Mouse (Mus musculus) megakaryocyte, embryonic 14.5 days (primary cell): Measurements from ENCODE around the gene Fgfr1op2. TPM values are rescaled to one million over a fixed set of nuclear protein-coding genes. Genes with fewer than 3 reads are reported as not detected.

Experiments used
- H3K27me3 ChIP-seq: replicated peaks from 2 replicates; pipeline ENCODE3; 2012; ENCODE audit warnings: inconsistent platforms
- H3K36me3 ChIP-seq: replicated peaks from 2 replicates; pipeline ENCODE3; 2012; ENCODE audit warnings: low read length, inconsistent platforms, mixed read lengths
- H3K4me1 ChIP-seq: 2 replicates; pipeline ENCODE4 v1.6.1; 2012; ENCODE audit warnings: inconsistent platforms
- H3K4me3 ChIP-seq: replicated peaks from 2 replicates; pipeline ENCODE3; 2012; ENCODE audit warnings: moderate library complexity, mild to moderate bottlenecking, inconsistent platforms
- H3K9me3 ChIP-seq: 2 replicates; pipeline ENCODE4 v1.6.1; 2012; ENCODE audit warnings: inconsistent platforms
- FLI1 ChIP-seq: IDR thresholded peaks from 2 replicates; pipeline ENCODE4 v1.6.1; 2012; ENCODE audit warnings: low read length, inconsistent platforms, mixed read lengths
- GATA1 ChIP-seq: IDR thresholded peaks from 3 replicates; pipeline ENCODE4 v1.6.1; 2012; ENCODE audit warnings: mixed read lengths, low read length, inconsistent platforms, borderline replicate concordance
- polyA plus RNA-seq: library from polyadenylated mRNA; stranded (reverse); fragments of >175 nt; gene quantifications from 2 replicates; pipeline ENCODE4 v1.2.3, GENCODE M21; 2012; ENCODE audit warnings: low replicate concordance; ENCODE audit not compliant: insufficient read depth

Fgfr1op2 gene
- polyA plus RNA-seq, 1 experiment = 87.4 TPM

- H3K9me3 ChIP-seq = no peaks in the 10 kb centered on the region
- peaks cover 63% of the 10 kb centered on the region for H3K36me3 ChIP-seq
- no peaks in the 10 kb centered on the region for H3K27me3 ChIP-seq
- TF ChIP-seq GATA1 = no peak
- no peak for TF ChIP-seq FLI1
- H3K4me3 ChIP-seq = peak overlapping the region; percentile 2
- peaks cover 53% of the 10 kb centered on the region for H3K4me1 ChIP-seq
These were observed 6.5 kb downstream of the Fgfr1op2 start for GRCm38 (mm10) chr6:146583366-146584046.

GRCm38 (mm10) chr6:146585134-146585533 is 8.1 kb downstream of the Fgfr1op2 start:
- Histone ChIP-seq H3K4me3 (no peak overlapping the region), H3K4me1 (peaks cover 50% of the 10 kb centered on the region), H3K36me3 (peaks cover 79% of the 10 kb centered on the region), H3K9me3 (no peaks in the 10 kb centered on the region), H3K27me3 (no peaks in the 10 kb centered on the region)
- no peak for TF ChIP-seq GATA1
- TF ChIP-seq FLI1 = no peak

DNA sequence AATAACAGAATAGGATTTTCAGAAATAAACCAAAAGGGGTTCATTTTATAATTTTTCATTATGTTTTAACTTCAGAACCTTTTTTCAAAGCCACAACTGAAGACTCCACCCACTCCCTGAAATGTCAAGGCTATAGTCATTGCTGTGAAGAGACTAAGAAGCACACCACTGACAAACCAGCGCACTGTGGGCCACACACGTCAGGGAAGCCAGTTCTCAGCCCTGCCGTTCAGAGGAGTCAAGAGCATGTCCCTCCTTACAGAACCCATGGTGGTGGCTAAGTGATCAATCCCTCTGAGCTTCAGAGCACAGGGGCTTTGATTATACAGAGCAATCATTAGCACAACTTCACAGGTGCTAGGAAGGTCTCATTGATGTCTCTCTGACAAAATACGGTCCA is 25.6 kb downstream of the Fgfr1op2 start:
- Histone ChIP-seq H3K36me3 (peaks cover 97% of the 10 kb centered on the region), H3K4me3 (no peak overlapping the region), H3K27me3 (no peaks in the 10 kb centered on the region), H3K4me1 (peaks cover 3% of the 10 kb centered on the region; the same call in 1 of the 2 replicates), H3K9me3 (no peaks in the 10 kb centered on the region)
- no peak for TF ChIP-seq FLI1
- no peak for TF ChIP-seq GATA1

GRCm38 (mm10) chr6:146603651-146604050 is 26.6 kb downstream of the Fgfr1op2 start:
- no peak for TF ChIP-seq GATA1
- TF ChIP-seq FLI1 = no peak
- H3K4me1 ChIP-seq = peaks cover 9% of the 10 kb centered on the region; the same call in 1 of the 2 replicates
- H3K36me3 ChIP-seq = peaks cover 98% of the 10 kb centered on the region

GRCm38 (mm10) chr6:146611385-146611784 is 34.4 kb downstream of the Fgfr1op2 start:
- peaks cover 97% of the 10 kb centered on the region for H3K36me3 ChIP-seq
- TF ChIP-seq FLI1 (no peak), GATA1 (no peak)
- peaks cover 22% of the 10 kb centered on the region for H3K4me1 ChIP-seq
- H3K27me3 ChIP-seq = no peaks in the 10 kb centered on the region
- H3K4me3 ChIP-seq = no peak overlapping the region
- no peaks in the 10 kb centered on the region for H3K9me3 ChIP-seq

More at GRCm38 (mm10) chr6:146603651-146604050, 26.6 kb downstream of the Fgfr1op2 start:
- H3K9me3 ChIP-seq = no peaks in the 10 kb centered on the region
- no peak overlapping the region for H3K4me3 ChIP-seq
- no peaks in the 10 kb centered on the region for H3K27me3 ChIP-seq

DNA sequence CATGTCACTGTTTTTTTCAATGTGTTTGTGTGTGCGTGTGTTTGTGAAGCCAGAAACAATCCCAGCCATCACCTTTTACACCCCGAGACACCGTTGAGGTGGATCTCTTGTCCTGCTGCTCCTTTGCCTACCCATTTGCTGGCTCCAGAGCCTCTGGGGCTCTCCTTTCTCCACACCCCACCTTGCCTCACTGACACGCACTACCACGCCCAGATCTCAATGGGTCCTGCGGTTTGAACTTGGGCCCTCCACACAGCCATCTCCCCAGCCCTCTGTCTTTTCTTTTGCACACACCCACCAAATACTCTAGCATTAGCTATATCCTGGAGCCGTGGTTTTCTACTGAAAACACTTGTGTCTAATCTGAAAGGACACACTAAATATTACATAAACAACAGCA is 34.9 kb downstream of the Fgfr1op2 start:
- TF ChIP-seq FLI1 = no peak
- TF ChIP-seq GATA1 = no peak
- Histone ChIP-seq H3K4me3 (no peak overlapping the region), H3K27me3 (no peaks in the 10 kb centered on the region), H3K9me3 (no peaks in the 10 kb centered on the region), H3K4me1 (peaks cover 27% of the 10 kb centered on the region), H3K36me3 (peaks cover 97% of the 10 kb centered on the region)

GRCm38 (mm10) chr6:146612736-146613135 is 35.7 kb downstream of the Fgfr1op2 start:
- Histone ChIP-seq H3K36me3 (peaks cover 97% of the 10 kb centered on the region), H3K27me3 (no peaks in the 10 kb centered on the region), H3K4me3 (no peak overlapping the region), H3K9me3 (no peaks in the 10 kb centered on the region), H3K4me1 (peaks cover 35% of the 10 kb centered on the region)
- TF ChIP-seq FLI1 (no peak), GATA1 (no peak)

GRCm38 (mm10) chr6:146613907-146614306 is 36.9 kb downstream of the Fgfr1op2 start:
- no peaks in the 10 kb centered on the region for H3K27me3 ChIP-seq
- no peak for TF ChIP-seq FLI1
- TF ChIP-seq GATA1 = no peak
- peaks cover 29% of the 10 kb centered on the region for H3K4me1 ChIP-seq
- no peak overlapping the region for H3K4me3 ChIP-seq
- peaks cover 97% of the 10 kb centered on the region for H3K36me3 ChIP-seq
- no peaks in the 10 kb centered on the region for H3K9me3 ChIP-seq

- TF ChIP-seq FLI1 = no peak
- no peak for TF ChIP-seq GATA1
- no peaks in the 10 kb centered on the region for H3K9me3 ChIP-seq
- H3K4me3 ChIP-seq = no peak overlapping the region
- no peaks in the 10 kb centered on the region for H3K27me3 ChIP-seq
- H3K36me3 ChIP-seq = peaks cover 95% of the 10 kb centered on the region
- peaks cover 29% of the 10 kb centered on the region for H3K4me1 ChIP-seq
These were observed 37.5 kb downstream of the Fgfr1op2 start for GRCm38 (mm10) chr6:146614541-146614940.

DNA sequence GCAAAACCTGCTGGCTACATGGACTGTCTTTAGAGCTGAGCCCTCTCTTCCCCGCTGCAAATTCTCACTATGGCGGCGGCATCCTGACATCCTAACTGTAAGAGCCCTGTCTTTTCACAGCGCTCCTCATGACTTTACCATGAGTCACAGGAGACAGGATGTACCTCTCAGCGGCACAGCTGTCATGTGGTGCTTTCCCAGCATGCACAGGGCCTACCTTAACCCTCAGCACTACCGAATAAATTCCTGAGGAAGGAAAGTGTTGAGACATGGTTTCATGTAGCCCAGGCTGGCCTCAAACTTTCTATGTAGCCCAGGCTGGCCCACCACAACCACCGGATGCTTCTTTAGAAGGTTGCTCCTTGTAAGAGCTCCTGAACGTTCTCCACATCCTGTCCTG is 38.9 kb downstream of the Fgfr1op2 start:
- Histone ChIP-seq H3K4me3 (no peak overlapping the region), H3K4me1 (peaks cover 29% of the 10 kb centered on the region), H3K9me3 (no peaks in the 10 kb centered on the region), H3K27me3 (no peaks in the 10 kb centered on the region), H3K36me3 (peaks cover 95% of the 10 kb centered on the region)
- TF ChIP-seq GATA1 (no peak), FLI1 (no peak)
